Mouse (Mus musculus): ENCODE measurements around the gene Tmem86a. TPM values are rescaled to one million over a fixed set of nuclear protein-coding genes. Genes with fewer than 3 reads are reported as not detected.

The Tmem86a gene
- 17.4 and 18.9 TPM in 2 replicates for polyA plus RNA-seq (2015; fragmentation: Nextera tagmentation; extraction: Ambion mirVana)

- H3K9ac ChIP-seq = peak within 1 kb of the TSS; percentile 75
- H3K4me1 ChIP-seq = peaks cover 21% of the 10 kb centered on the region
- H3K4me2 ChIP-seq = peak within 1 kb of the TSS; percentile 79
- peak within 1 kb of the TSS; percentile 87 for H3K27ac ChIP-seq
- under 1% methylated on average over 33 of the region's 33 CpGs for WGBS
- no peaks in the 10 kb centered on the region for H3K27me3 ChIP-seq
- H3K9me3 ChIP-seq = no peaks in the 10 kb centered on the region
- peak; percentile 98 for ATAC-seq (ENCODE audit: insufficient number of reproducible peaks, insufficient read depth, low FRiP score, low TSS enrichment, low read depth)
- H3K4me3 ChIP-seq = peak within 1 kb of the TSS; percentile 68
- H3K36me3 ChIP-seq = peaks cover 6% of the 10 kb centered on the region; the same call in 1 of the 2 replicates
Observed at GRCm38 (mm10) chr7:47050366-47050765, at the start of gene Tmem86a. Gene Tmem86a, plus strand, starts transcription at chr7:47050601.

- H3K27me3 ChIP-seq = no peaks in the 10 kb centered on the region
- H3K27ac ChIP-seq = peak overlapping the region; percentile 62; the same call in 1 of the 2 replicates
- ATAC-seq (ENCODE audit: insufficient number of reproducible peaks, insufficient read depth, low FRiP score, low TSS enrichment, low read depth) = peak; percentile 90
- no peak overlapping the region for H3K4me2 ChIP-seq
- peaks cover 36% of the 10 kb centered on the region for H3K36me3 ChIP-seq
- peaks cover 45% of the 10 kb centered on the region for H3K4me1 ChIP-seq
- 30% methylated on average over 3 of the region's 3 CpGs for WGBS
- no peak overlapping the region for H3K4me3 ChIP-seq
- H3K9me3 ChIP-seq = no peaks in the 10 kb centered on the region
- no peak overlapping the region for H3K9ac ChIP-seq
Observed at GRCm38 (mm10) chr7:47000644-47000983, 49.8 kb upstream of the Tmem86a start.

- 74% methylated on average over 5 of the region's 5 CpGs for WGBS
Observed at GRCm38 (mm10) chr7:47001125-47001899, 49.1 kb upstream of the Tmem86a start.

GRCm38 (mm10) chr7:47001900-47002275 is 48.5 kb upstream of the Tmem86a start:
- 36% methylated on average over 4 of the region's 4 CpGs for WGBS
- Histone ChIP-seq H3K36me3 (peaks cover 25% of the 10 kb centered on the region), H3K27me3 (no peaks in the 10 kb centered on the region), H3K4me2 (peak overlapping the region; percentile 34), H3K27ac (peak overlapping the region; percentile 83), H3K4me3 (no peak overlapping the region), H3K9ac (no peak overlapping the region), H3K4me1 (peaks cover 52% of the 10 kb centered on the region), H3K9me3 (no peaks in the 10 kb centered on the region)
- no peak for ATAC-seq (ENCODE audit: insufficient number of reproducible peaks, insufficient read depth, low FRiP score, low TSS enrichment, low read depth)

More at GRCm38 (mm10) chr7:47001125-47001899, 49.1 kb upstream of the Tmem86a start:
- Histone ChIP-seq H3K4me2 (no peak overlapping the region), H3K4me1 (peaks cover 47% of the 10 kb centered on the region), H3K9me3 (no peaks in the 10 kb centered on the region), H3K36me3 (peaks cover 30% of the 10 kb centered on the region), H3K27ac (peak overlapping the region; percentile 49; the same call in 1 of the 2 replicates), H3K9ac (no peak overlapping the region), H3K4me3 (no peak overlapping the region), H3K27me3 (no peaks in the 10 kb centered on the region)
- ATAC-seq (ENCODE audit: insufficient number of reproducible peaks, insufficient read depth, low FRiP score, low TSS enrichment, low read depth) = no peak

DNA sequence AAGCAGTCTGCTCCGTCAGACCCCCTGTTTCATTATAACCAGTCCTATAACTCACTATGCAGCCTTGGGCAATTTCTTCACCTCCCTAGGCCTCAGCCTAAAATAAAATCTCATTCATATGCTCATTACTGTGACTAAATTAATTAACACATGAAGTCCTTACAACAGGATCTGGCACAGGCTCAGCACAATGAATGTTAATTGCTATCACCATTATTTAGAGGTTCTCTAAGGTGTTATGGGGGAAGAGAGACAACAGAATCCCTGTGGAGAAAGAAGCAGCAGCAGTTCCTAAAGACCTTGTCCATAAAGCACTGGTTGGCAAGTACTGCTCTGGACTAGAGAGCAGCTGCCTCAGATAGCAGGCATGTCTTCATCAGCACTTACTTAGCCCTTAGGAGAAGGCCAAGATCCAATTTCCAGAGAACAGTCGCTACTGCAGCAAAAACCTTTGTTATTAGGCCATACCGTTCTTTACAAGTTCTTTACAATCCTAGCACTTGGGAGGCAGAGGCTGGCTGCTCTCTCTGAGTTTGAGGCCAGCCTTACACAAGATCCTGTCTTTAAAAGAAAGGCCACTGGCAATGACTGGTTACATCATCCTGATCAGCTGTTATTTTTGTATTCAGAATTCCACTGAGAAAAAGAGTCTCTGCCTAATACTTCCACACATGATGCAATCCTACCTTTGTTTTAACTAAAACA is 46.8 kb upstream of the Tmem86a start:
- H3K27ac ChIP-seq = peak overlapping the region; percentile 23; the same call in 1 of the 2 replicates
- peaks cover 56% of the 10 kb centered on the region for H3K4me1 ChIP-seq
- peak overlapping the region; percentile 33; the same call in 1 of the 2 replicates for H3K9ac ChIP-seq
- no peak overlapping the region for H3K4me2 ChIP-seq
- H3K27me3 ChIP-seq = no peaks in the 10 kb centered on the region
- no peaks in the 10 kb centered on the region for H3K9me3 ChIP-seq
- no peak for ATAC-seq (ENCODE audit: insufficient number of reproducible peaks, insufficient read depth, low FRiP score, low TSS enrichment, low read depth)
- H3K4me3 ChIP-seq = no peak overlapping the region
- peaks cover 8% of the 10 kb centered on the region for H3K36me3 ChIP-seq
- 33% methylated on average over 3 of the region's 3 CpGs for WGBS

DNA sequence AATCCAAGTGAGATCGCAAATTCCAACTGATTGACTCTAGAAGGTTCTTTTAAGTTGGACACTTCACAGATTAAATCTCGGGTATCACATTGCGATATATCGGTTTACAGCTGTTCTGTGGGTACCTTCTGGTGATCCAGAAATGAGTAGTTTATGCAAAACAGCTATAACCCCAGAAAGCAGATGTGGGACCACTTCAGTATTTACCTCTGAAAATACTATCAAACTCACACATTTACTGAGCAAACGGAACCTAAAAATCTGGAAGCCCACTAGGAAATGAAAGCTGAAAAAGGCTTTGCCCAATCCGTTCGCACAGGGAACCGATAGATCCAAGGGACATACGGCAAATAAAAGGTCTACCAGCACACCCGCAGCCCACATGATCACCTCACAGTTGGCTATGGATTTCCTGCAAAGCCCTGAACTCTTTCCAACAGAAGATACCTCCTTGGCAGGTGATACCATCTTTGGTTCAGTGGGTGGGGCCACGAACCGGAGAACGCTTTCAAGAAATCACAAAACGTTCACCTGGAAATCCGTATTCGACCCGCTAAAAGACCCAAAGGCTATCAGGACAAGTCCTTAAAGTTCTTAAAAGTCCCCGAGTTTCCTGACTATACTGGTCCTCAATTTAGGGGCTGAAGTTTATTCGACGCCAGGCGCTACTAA is 43.2 kb upstream of the Tmem86a start:
- ATAC-seq (ENCODE audit: insufficient number of reproducible peaks, insufficient read depth, low FRiP score, low TSS enrichment, low read depth) = no peak
- 16% methylated on average over 21 of the region's 21 CpGs for WGBS
- Histone ChIP-seq H3K9ac (peak overlapping the region; percentile 83), H3K4me1 (peaks cover 46% of the 10 kb centered on the region), H3K27me3 (no peaks in the 10 kb centered on the region), H3K27ac (peak overlapping the region; percentile 92), H3K4me3 (peak overlapping the region; percentile 74), H3K36me3 (no peaks in the 10 kb centered on the region), H3K9me3 (no peaks in the 10 kb centered on the region), H3K4me2 (peak overlapping the region; percentile 88)

DNA sequence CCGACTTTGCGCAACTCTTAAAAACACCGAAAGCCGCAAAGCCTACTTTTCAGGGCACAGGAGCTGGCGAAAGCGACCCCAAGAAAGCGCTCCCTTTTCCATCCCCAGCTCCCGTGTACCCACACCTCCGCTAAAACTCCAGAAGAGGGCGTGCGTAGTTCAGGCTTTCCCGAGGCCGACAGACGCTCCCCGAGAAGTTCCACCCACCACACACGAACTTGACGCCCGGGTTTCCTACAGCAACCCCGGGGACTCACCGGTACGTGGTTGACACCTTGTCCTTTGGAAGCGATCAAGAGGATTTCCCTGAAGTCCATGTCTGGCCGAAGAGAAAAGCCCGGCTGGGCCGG is 42.6 kb upstream of the Tmem86a start:
- H3K27ac ChIP-seq = peak overlapping the region; percentile 92
- peak; percentile 65 for ATAC-seq (ENCODE audit: insufficient number of reproducible peaks, insufficient read depth, low FRiP score, low TSS enrichment, low read depth)
- WGBS = under 1% methylated on average over 25 of the region's 25 CpGs
- H3K4me1 ChIP-seq = peaks cover 41% of the 10 kb centered on the region
- H3K36me3 ChIP-seq = no peaks in the 10 kb centered on the region
- no peaks in the 10 kb centered on the region for H3K27me3 ChIP-seq
- peak overlapping the region; percentile 83 for H3K9ac ChIP-seq
- H3K4me2 ChIP-seq = peak overlapping the region; percentile 88
- peak overlapping the region; percentile 74 for H3K4me3 ChIP-seq
- H3K9me3 ChIP-seq = no peaks in the 10 kb centered on the region

GRCm38 (mm10) chr7:47008168-47008993 is 42.0 kb upstream of the Tmem86a start, which contains the start of gene Spty2d1:
Gene Spty2d1, minus strand, starts transcription at chr7:47008411.
- H3K27ac ChIP-seq = peak within 1 kb of the TSS; percentile 92
- peak; percentile 94 for ATAC-seq (ENCODE audit: insufficient number of reproducible peaks, insufficient read depth, low FRiP score, low TSS enrichment, low read depth)

DNA sequence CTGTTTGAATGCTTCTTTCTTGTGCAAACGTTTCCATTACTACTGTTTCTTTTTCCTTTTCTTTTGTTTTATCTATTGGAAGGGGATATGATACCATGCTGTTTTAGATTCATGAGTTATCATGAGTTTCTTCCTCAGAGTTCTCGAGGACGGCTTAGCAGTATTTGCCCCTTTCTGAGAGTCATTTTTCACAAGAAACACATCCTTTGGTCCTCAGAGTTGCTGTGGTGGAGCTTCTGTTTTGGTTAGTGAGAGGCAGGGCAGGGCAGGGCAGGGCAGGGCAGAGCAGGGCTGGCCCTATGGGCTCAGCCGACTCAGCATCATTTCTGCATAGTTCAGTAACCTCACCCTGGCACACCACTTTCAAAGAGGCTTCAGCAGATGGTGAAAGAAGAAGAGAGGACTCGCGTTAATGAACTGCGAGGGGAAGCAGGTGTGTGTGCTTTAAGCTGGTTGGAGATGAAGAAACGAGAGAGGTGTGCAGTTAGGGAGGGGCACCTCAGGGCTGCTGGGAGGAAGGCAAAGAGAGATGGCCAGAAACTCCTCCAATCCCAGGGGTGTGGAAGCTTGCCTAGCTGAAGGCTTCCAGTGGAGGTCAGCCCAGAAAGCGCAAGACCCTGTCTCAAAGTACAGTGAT is 37.2 kb upstream of the Tmem86a start:
- no peaks in the 10 kb centered on the region for H3K36me3 ChIP-seq
- no peak overlapping the region for H3K4me3 ChIP-seq
- peaks cover 19% of the 10 kb centered on the region for H3K4me1 ChIP-seq
- H3K4me2 ChIP-seq = no peak overlapping the region
- no peak overlapping the region for H3K27ac ChIP-seq
- H3K27me3 ChIP-seq = no peaks in the 10 kb centered on the region
- no peak for ATAC-seq (ENCODE audit: insufficient number of reproducible peaks, insufficient read depth, low FRiP score, low TSS enrichment, low read depth)
- 53% methylated on average over 9 of the region's 9 CpGs for WGBS
- no peak overlapping the region for H3K9ac ChIP-seq
- no peaks in the 10 kb centered on the region for H3K9me3 ChIP-seq

More at GRCm38 (mm10) chr7:47008168-47008993, 42.0 kb upstream of the Tmem86a start, which contains the start of gene Spty2d1:
- Histone ChIP-seq H3K4me2 (peak within 1 kb of the TSS; percentile 88), H3K36me3 (no peaks in the 10 kb centered on the region), H3K27me3 (no peaks in the 10 kb centered on the region), H3K4me1 (peaks cover 35% of the 10 kb centered on the region), H3K9me3 (no peaks in the 10 kb centered on the region), H3K9ac (peak within 1 kb of the TSS; percentile 83), H3K4me3 (peak within 1 kb of the TSS; percentile 74)
- 1% methylated on average over 57 of the region's 57 CpGs for WGBS

GRCm38 (mm10) chr7:47014564-47015389 is 35.6 kb upstream of the Tmem86a start:
- no peaks in the 10 kb centered on the region for H3K9me3 ChIP-seq
- H3K4me1 ChIP-seq = peaks cover 9% of the 10 kb centered on the region
- no peak overlapping the region for H3K9ac ChIP-seq
- no peak for ATAC-seq (ENCODE audit: insufficient number of reproducible peaks, insufficient read depth, low FRiP score, low TSS enrichment, low read depth)
- no peaks in the 10 kb centered on the region for H3K36me3 ChIP-seq
- no peak overlapping the region for H3K27ac ChIP-seq
- 66% methylated on average over 10 of the region's 11 CpGs for WGBS
- H3K4me3 ChIP-seq = no peak overlapping the region
- no peaks in the 10 kb centered on the region for H3K27me3 ChIP-seq
- H3K4me2 ChIP-seq = no peak overlapping the region
